Mouse (Mus musculus) ES-Bruce4 (cell line): ENCODE measurements at regions not wholly inside any gene's neighbourhood (a gene's known extent, or its start where the extent isn't known, plus 50 kb on each side); places are given as distances from the start of the nearest gene placed in this dataset.

Source experiments
- H3K27ac ChIP-seq: 2 replicates; pipeline ENCODE4 v1.5.1; 2012; ENCODE audit warnings: low read length, inconsistent platforms; ENCODE audit not compliant: insufficient read depth
- H3K27me3 ChIP-seq: 2 replicates; pipeline ENCODE4 v1.6.1; 2012; ENCODE audit warnings: mild to moderate bottlenecking, low read length, inconsistent platforms; ENCODE audit not compliant: control insufficient read depth, poor library complexity, insufficient read depth, severe bottlenecking
- H3K36me3 ChIP-seq: 2 replicates; pipeline ENCODE4 v1.6.1; 2012; ENCODE audit warnings: inconsistent platforms, mild to moderate bottlenecking, low read length, moderate library complexity; ENCODE audit not compliant: control insufficient read depth, poor library complexity, insufficient read depth, severe bottlenecking
- H3K4me1 ChIP-seq: one replicate; pipeline ENCODE4 v1.8.1; 2011; ENCODE audit warnings: low read length; ENCODE audit not compliant: control insufficient read depth, insufficient read depth
- H3K4me3 ChIP-seq: 2 replicates; pipeline ENCODE4 v1.5.1; 2011; ENCODE audit warnings: low read depth, mild to moderate bottlenecking, low read length
- H3K9ac ChIP-seq: 2 replicates; pipeline ENCODE4 v1.6.1; 2012; ENCODE audit warnings: low read depth, mild to moderate bottlenecking, inconsistent platforms; ENCODE audit not compliant: poor library complexity, severe bottlenecking
- H3K9me3 ChIP-seq: replicated peaks from 2 replicates; pipeline ENCODE4 v1.6.1; 2012; ENCODE audit warnings: mild to moderate bottlenecking, low read length, inconsistent platforms; ENCODE audit not compliant: control insufficient read depth, poor library complexity, insufficient read depth, severe bottlenecking
- CTCF ChIP-seq: IDR thresholded peaks from one replicate; pipeline ENCODE4 v1.8.1; 2011; ENCODE audit warnings: low read depth, low read length
- EP300 ChIP-seq: IDR thresholded peaks from 2 replicates; pipeline ENCODE4 v1.6.1; 2011; ENCODE audit warnings: low read depth, low read length; ENCODE audit not compliant: insufficient read depth
- POLR2A ChIP-seq: IDR thresholded peaks from one replicate; pipeline ENCODE4 v1.8.1; 2011; ENCODE audit warnings: low read length; ENCODE audit not compliant: insufficient read depth

DNA sequence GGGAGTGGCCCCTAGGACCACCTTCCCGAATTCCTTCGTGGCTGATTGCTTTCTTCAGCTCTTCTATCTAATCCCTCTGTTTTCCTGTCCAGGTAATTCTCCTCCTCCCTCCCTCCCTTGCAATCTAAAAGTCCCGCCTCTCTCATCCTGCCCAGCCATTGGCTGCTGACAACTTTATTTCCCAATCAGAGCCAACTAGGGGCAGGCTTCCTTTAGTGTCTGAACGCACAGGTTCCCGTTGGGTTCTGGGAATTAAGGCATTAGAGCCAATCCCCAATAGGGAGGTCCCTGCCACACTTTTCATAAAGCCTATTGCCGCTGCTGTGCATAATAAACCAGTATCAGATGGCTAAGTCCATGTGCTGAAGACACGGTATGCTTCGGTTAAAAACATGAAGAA, 78.5 kb upstream of the Runx3 start:
- Histone ChIP-seq H3K27ac (no peak overlapping the region), H3K9ac (no peak overlapping the region), H3K27me3 (no peaks in the 10 kb centered on the region), H3K4me1 (no peaks in the 10 kb centered on the region), H3K36me3 (no peaks in the 10 kb centered on the region), H3K4me3 (no peak overlapping the region), H3K9me3 (no peaks in the 10 kb centered on the region)
- TF ChIP-seq CTCF = no peak
- no peak for TF ChIP-seq EP300
- TF ChIP-seq POLR2A = no peak

DNA sequence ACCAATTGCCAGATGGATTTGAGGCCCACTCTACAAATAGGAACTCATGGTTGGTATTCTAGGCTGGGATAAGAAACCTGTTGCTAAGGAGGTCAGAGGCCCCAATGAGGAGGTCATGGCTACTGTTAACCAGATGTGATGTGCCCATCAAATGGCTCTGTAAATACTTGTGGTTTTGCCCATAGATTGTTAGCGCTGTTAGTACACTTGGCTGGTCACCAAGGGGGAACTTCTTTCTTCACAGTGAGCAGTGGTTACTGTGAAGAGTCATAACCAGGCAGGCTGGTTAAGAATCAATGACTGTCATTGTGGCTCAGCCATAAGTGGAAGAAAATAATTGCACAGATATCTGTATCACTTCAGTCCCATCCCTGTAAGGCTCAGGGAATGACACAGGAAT, 78.0 kb upstream of the Runx3 start:
- H3K4me1 ChIP-seq = no peaks in the 10 kb centered on the region
- no peak overlapping the region for H3K9ac ChIP-seq
- no peaks in the 10 kb centered on the region for H3K9me3 ChIP-seq
- H3K27ac ChIP-seq = no peak overlapping the region
- no peak overlapping the region for H3K4me3 ChIP-seq
- no peaks in the 10 kb centered on the region for H3K36me3 ChIP-seq
- TF ChIP-seq EP300 = no peak
- no peak for TF ChIP-seq CTCF
- TF ChIP-seq POLR2A = no peak
- H3K27me3 ChIP-seq = no peaks in the 10 kb centered on the region

DNA sequence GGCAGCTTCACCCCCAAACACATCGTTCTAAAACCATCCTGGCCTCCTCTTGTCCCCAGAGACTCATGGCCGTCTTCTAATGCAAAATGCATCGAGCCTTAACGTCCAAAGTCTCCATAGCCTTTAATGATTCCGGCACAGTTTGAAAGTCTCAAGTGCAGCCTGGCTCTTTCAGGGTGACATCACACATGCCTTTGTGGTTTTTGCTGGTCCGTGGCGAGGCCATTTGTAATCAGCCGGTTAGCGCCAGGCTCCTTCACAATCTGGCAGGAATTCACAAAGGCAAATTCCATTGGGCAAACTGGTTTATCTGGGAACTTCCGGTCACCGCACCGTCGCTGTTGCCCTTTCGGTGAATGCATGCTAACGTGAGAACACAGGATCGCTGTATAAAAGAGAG, 75.4 kb upstream of the Runx3 start:
- no peak overlapping the region for H3K4me3 ChIP-seq

DNA sequence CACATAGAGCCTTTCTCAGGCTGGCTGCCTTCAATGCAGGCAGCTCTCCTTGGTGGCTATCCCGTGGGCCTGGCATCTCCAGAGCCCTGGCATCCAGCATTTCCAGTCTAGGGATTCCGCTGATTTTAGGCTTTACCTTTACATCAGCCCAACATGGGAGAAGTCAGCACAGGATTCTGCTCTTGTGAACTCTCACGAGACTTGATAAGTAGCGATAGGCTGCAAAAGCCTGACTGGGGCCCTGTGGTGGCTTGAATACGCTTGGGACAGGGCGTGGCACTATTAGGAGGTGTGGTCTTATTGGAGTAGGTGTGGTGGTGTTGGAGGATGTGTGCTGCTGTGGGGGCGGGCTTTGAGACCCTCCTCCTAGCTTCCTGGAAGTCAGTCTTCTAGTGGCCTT, 73.8 kb upstream of the Runx3 start:
- no peaks in the 10 kb centered on the region for H3K9me3 ChIP-seq
- peak overlapping the region; percentile 24 for H3K4me3 ChIP-seq
- H3K27ac ChIP-seq = no peak overlapping the region

More for the DNA sequence above, 75.4 kb upstream of the Runx3 start:
- Histone ChIP-seq H3K27me3 (no peaks in the 10 kb centered on the region), H3K27ac (no peak overlapping the region), H3K9me3 (no peaks in the 10 kb centered on the region), H3K36me3 (no peaks in the 10 kb centered on the region), H3K9ac (no peak overlapping the region), H3K4me1 (no peaks in the 10 kb centered on the region)
- TF ChIP-seq POLR2A (no peak), EP300 (no peak), CTCF (no peak)

DNA sequence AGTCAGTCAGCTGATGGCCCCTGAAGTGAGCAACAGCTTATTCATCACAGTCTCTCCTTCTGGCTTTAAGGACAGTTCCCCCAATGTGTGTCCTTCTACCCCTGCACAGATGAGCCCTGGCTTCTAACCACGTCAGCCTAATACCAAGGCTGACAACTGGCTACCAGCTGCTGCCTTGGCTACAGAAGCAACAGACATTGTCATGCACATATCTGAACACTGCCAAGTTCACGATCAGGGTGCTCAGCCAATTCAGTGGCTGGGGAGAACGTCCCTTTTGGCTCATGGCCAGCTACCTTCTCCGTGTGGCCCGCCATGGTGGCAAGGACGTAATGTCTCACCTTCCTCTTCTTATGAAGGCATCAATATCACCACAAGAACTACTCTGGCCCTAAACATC, 73.2 kb upstream of the Runx3 start:
- Histone ChIP-seq H3K9ac (no peak overlapping the region), H3K27me3 (no peaks in the 10 kb centered on the region), H3K4me3 (no peak overlapping the region), H3K4me1 (peaks cover 2% of the 10 kb centered on the region), H3K36me3 (no peaks in the 10 kb centered on the region), H3K27ac (no peak overlapping the region), H3K9me3 (no peaks in the 10 kb centered on the region)
- TF ChIP-seq EP300 = no peak
- no peak for TF ChIP-seq CTCF
- no peak for TF ChIP-seq POLR2A

More for the DNA sequence above, 73.8 kb upstream of the Runx3 start:
- H3K27me3 ChIP-seq = no peaks in the 10 kb centered on the region
- no peak overlapping the region for H3K9ac ChIP-seq
- H3K4me1 ChIP-seq = peaks cover under 1% of the 10 kb centered on the region
- TF ChIP-seq EP300 (no peak), CTCF (no peak), POLR2A (no peak)
- H3K36me3 ChIP-seq = no peaks in the 10 kb centered on the region

DNA sequence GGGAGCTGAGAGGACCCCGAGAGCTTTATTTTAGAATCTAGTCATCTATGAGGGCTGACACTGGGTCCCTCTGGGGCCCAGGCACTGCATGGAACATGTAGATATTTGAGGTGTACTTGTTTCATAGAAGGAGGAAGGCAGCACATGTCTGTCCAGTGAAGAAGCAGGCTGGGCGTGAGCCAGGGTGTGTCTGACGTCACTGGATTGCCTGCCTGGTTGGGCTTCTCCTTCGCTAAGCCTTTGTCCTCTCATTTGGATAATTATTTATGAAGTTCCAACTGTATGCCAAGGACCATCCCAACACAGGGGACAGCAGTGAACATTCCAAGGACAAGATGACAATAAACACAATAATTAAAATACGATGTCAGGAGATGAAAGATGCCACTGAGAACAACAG, 72.7 kb upstream of the Runx3 start:
- TF ChIP-seq CTCF (no peak), EP300 (no peak), POLR2A (no peak)
- Histone ChIP-seq H3K9me3 (0 out of 2 replicates have a peak, but pooled peaks cover under 1% of the 10 kb centered on the region), H3K9ac (no peak overlapping the region), H3K4me3 (no peak overlapping the region), H3K4me1 (peaks cover 2% of the 10 kb centered on the region), H3K36me3 (no peaks in the 10 kb centered on the region), H3K27me3 (no peaks in the 10 kb centered on the region), H3K27ac (no peak overlapping the region)
